Mouse (Mus musculus): Measurements from ENCODE around the gene A630076J17Rik.

- TF ChIP-seq CTCF (IDR thresholded peaks at IDR 0.05; ENCODE audit: low read depth, low read length) (no peak), POLR2A (IDR thresholded peaks at IDR 0.05; ENCODE audit: borderline replicate concordance, low read depth, low read length) (no peak)
Measured at GRCm38 (mm10) chr3:107201310-107202180, 28.9 kb upstream of the A630076J17Rik start.

Measured in bone marrow macrophage, adult 2 months (primary cell).